Mouse (Mus musculus) intestine, embryonic 16.5 days (tissue): ENCODE measurements at regions not wholly inside any gene's neighbourhood (a gene's known extent, or its start where the extent isn't known, plus 50 kb on each side); places are given as distances from the start of the nearest gene placed in this dataset.

Experiments used
- ATAC-seq: fragments of 200-750 bp; cut with Nextera tagmentation; 2 replicates; pipeline ENCODE4 v1.8.0; 2017; ENCODE audit warnings: moderate TSS enrichment, moderate library complexity
- H3K27ac ChIP-seq: fragments of 300-500 bp; sonication (generic); 2 replicates; pipeline ENCODE4 v1.5.1; 2014; ENCODE audit warnings: mild to moderate bottlenecking, low read length
- H3K27me3 ChIP-seq: fragments of 300-500 bp; sonication (generic); replicated peaks from 2 replicates; pipeline ENCODE4 v1.6.1; 2014; ENCODE audit warnings: low read length, control low read depth, mixed read lengths; ENCODE audit not compliant: control insufficient read depth, insufficient read depth
- H3K36me3 ChIP-seq: fragments of 300-500 bp; sonication (generic); 2 replicates; pipeline ENCODE4 v1.6.1; 2014; ENCODE audit warnings: low read length, control low read depth; ENCODE audit not compliant: control insufficient read depth, insufficient read depth
- H3K4me1 ChIP-seq: fragments of 300-500 bp; sonication (generic); 2 replicates; pipeline ENCODE4 v1.6.1; 2014; ENCODE audit warnings: low read length, control low read depth, mixed read lengths; ENCODE audit not compliant: control insufficient read depth, insufficient read depth
- H3K4me2 ChIP-seq: fragments of 300-500 bp; sonication (generic); 2 replicates; pipeline ENCODE4 v1.6.1; 2014; ENCODE audit warnings: low read depth, low read length, control low read depth
- H3K4me3 ChIP-seq: fragments of 300-500 bp; sonication (generic); 2 replicates; pipeline ENCODE4 v1.5.1; 2014; ENCODE audit warnings: mild to moderate bottlenecking, low read length
- H3K9ac ChIP-seq: fragments of 300-500 bp; sonication (generic); 2 replicates; pipeline ENCODE4 v1.6.1; 2014; ENCODE audit warnings: low read depth, low read length
- H3K9me3 ChIP-seq: fragments of 300-500 bp; sonication (generic); 2 replicates; pipeline ENCODE4 v1.6.1; 2016; ENCODE audit warnings: low read length, control low read depth; ENCODE audit not compliant: control insufficient read depth
- WGBS: fragments of 180-500 bp; shearing (Covaris S2); extraction: QIAGEN DNeasy Blood & Tissue Kit; methylation state at CpG from one replicate; pipeline ENCODE4 v1.1.7; 2014; 5-methylcytosine and 5-hydroxymethylcytosine counted together

DNA sequence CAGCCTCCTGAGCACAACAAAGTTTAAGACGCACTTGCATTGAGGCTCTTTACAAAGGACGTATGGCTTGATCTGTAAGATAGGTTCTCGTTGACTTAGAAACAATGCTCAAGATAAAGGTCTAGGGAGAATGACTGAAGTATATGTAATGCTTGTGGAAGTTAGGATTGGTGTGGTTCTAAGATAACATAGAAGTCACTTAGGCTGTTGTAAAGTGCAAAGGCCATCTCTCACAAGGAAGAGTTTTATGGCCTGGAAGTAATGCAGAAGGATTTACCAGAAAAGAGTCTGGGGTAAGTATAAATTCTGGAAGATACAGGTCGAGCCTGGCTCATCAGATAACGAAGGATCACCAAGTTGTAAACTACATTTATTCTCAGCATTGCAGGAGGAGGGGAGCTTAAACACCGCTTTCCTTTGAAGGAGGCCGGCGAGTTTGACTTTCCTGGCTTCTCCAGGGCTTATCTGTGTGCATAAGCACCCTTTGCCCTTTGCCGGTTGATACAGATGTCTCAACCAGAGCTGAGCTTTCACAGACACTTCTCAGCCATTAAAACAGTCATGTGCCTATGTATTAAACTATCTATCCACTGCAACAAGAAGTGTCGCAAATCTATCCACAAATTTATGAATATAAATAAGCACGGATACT, 84.8 kb upstream of the Man1a start:
- no peaks in the 10 kb centered on the region for H3K4me1 ChIP-seq
- no peak overlapping the region for H3K9ac ChIP-seq
- peak overlapping the region; percentile 32; the same call in 1 of the 2 replicates for H3K4me2 ChIP-seq
- H3K36me3 ChIP-seq, result no peaks in the 10 kb centered on the region
- no peaks in the 10 kb centered on the region for H3K27me3 ChIP-seq
- no peak overlapping the region for H3K4me3 ChIP-seq
- no peaks in the 10 kb centered on the region for H3K9me3 ChIP-seq
- WGBS, result 29% methylated on average over 11 of the region's 11 CpGs
- H3K27ac ChIP-seq, result peak overlapping the region; percentile 65
- peak; percentile 99 for ATAC-seq

DNA sequence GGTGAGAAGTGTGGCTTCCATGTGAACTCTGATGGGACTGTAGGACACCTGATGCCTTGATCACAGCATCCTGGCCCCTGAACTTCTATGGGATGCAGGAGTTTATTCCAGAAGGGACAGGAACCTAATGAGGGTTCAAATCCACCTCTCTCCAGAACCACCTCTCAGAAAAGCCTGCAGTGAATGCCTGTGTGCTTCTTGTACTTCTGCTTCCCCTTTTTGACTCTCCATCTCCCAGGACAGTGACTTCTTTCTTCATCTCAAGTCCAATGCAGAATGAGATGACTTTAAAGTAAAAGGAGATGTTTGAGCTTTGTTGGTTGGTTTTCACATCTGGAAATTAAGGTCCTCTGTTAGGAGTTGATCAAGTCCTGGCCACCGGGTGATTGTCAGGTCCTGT, 77.5 kb upstream of the Man1a start:
- Histone ChIP-seq H3K4me1 (no peaks in the 10 kb centered on the region), H3K27me3 (no peaks in the 10 kb centered on the region), H3K4me2 (no peak overlapping the region), H3K4me3 (no peak overlapping the region), H3K36me3 (no peaks in the 10 kb centered on the region), H3K27ac (no peak overlapping the region), H3K9ac (no peak overlapping the region), H3K9me3 (no peaks in the 10 kb centered on the region)
- 91% methylated on average over 1 of the region's 1 CpGs for WGBS
- no peak for ATAC-seq

DNA sequence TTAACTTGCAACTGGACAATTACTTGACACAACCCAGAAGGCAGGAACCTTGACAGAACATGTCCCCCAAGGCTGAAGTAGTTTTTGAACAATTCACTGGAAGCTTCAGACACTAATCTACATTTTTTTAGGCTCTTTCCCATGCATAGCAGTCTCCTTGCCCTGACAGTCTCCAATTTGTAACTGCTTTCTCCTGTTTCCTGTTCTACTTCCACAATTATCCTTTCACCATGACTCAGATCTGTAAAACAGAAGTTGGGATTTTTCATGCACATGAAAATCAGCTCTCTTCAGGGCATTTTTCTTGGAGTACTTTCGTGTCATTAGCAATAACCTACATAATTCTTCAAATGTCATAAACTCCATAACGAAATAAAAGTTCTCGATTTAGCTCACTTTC, 56.2 kb upstream of the Man1a start:
- Histone ChIP-seq H3K4me1 (no peaks in the 10 kb centered on the region), H3K9ac (no peak overlapping the region), H3K36me3 (no peaks in the 10 kb centered on the region), H3K4me3 (no peak overlapping the region), H3K27me3 (no peaks in the 10 kb centered on the region), H3K4me2 (no peak overlapping the region), H3K27ac (no peak overlapping the region), H3K9me3 (no peaks in the 10 kb centered on the region)
- no peak for ATAC-seq
- WGBS, result 71% methylated on average over 3 of the region's 3 CpGs
